8 mouse cellular contexts compared by ENCODE assay signal in the genomic region with DNA sequence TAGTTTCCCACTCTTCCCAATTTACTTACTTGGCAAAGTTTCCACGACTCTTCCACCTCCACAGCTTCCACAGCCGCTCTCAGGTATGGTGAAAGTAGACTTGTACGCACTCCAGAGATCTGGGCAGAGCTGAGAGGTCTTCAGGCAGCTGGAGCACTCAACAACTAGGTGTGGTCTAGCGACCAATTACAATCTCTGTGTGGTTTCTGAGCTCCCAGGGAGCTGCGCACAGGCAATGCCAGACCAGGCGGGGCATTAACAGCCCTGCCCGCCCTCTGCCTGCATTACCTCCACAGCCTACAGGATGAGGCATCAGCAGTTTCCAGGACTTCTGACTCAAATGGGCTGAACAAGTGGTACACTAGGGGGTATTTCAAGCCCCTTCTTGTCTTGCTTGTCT. TPM values are rescaled to one million over a fixed set of nuclear protein-coding genes. Genes with fewer than 3 reads are reported as not detected.
DNase-seq lines count a peak whose midpoint lies in the region; ATAC-seq lines count a peak whose summit lies in the region.

A gene (minus strand): TSS at position 208 of the 400 bp plus-strand sequence.

- H3K4me1 ChIP-seq in heart, embryonic 11.5 days (ENCODE audit: control insufficient read depth, insufficient read depth, low read length) = peaks cover 12% of the 10 kb centered on the region
- H3K4me1 ChIP-seq in hindbrain, embryonic 10.5 days (replicated peaks) = peaks cover 33% of the 10 kb centered on the region

- no peak within 1 kb of the TSS for H3K27ac ChIP-seq in heart, embryonic 11.5 days (ENCODE audit: low read depth, low read length)
- H3K27ac ChIP-seq in hindbrain, embryonic 10.5 days = peak within 1 kb of the TSS; percentile 92

- no peaks in the 10 kb centered on the region for H3K36me3 ChIP-seq in heart, embryonic 11.5 days (ENCODE audit: control insufficient read depth, insufficient read depth, low read length)
- H3K36me3 ChIP-seq in hindbrain, embryonic 10.5 days = peaks cover 32% of the 10 kb centered on the region

- no peaks in the 10 kb centered on the region for H3K9me3 ChIP-seq in heart, embryonic 11.5 days (replicated peaks; ENCODE audit: control insufficient read depth, low read length)
- no peaks in the 10 kb centered on the region for H3K9me3 ChIP-seq in hindbrain, embryonic 10.5 days

- H3K4me2 ChIP-seq in heart, embryonic 11.5 days = peak within 1 kb of the TSS; percentile 74

- intact Hi-C loops in heart, postnatal 36 days (cut with DNase I) = no loop called here

- ATAC-seq in heart, embryonic 11.5 days (replicated peaks; ENCODE audit: insufficient number of reproducible peaks, low FRiP score, low TSS enrichment) = no peak
- peak; percentile 53 for ATAC-seq in megakaryocyte progenitor cell, adult 5-6 weeks (replicated peaks; ENCODE audit: poor library complexity)
- ATAC-seq in CD4-positive, CD25-positive, alpha-beta regulatory T cell, adult 4 months = no peak

- no peak for DNase-seq in heart, postnatal 36 days
- DNase-seq in thymus, postnatal 4 days = peak; percentile 6
- DNase-seq in thymus, postnatal 36 days = no peak
- DNase-seq in hindbrain, embryonic 10.5 days (ENCODE audit: low spot score) = no peak
- no peak for DNase-seq in yolk sac, embryonic 10.5 days (ENCODE audit: low spot score)

- H3K27me3 ChIP-seq in heart, embryonic 11.5 days (ENCODE audit: control insufficient read depth, insufficient read depth, low read length) = no peaks in the 10 kb centered on the region
- no peaks in the 10 kb centered on the region for H3K27me3 ChIP-seq in hindbrain, embryonic 10.5 days (ENCODE audit: insufficient read depth, poor library complexity, severe bottlenecking)

- H3K9ac ChIP-seq in heart, embryonic 11.5 days (ENCODE audit: low read depth, low read length) = no peak within 1 kb of the TSS; the same call in 1 of the 2 replicates

- peak within 1 kb of the TSS; percentile 87 for H3K4me3 ChIP-seq in heart, embryonic 11.5 days (ENCODE audit: low read depth, low read length)
- peak within 1 kb of the TSS; percentile 97 for H3K4me3 ChIP-seq in hindbrain, embryonic 10.5 days

- 76% methylated on average over 7 of the region's 7 CpGs for WGBS in heart, embryonic 11.5 days (ENCODE audit: insufficient replicate concordance)
- 86% methylated on average over 7 of the region's 7 CpGs for WGBS in hindbrain, embryonic 10.5 days

RNA-seq across cellular contexts. Expression of the gene that starts here (rescaled TPM):
- polyA plus RNA-seq in heart, embryonic 11.5 days (2014; fragmentation: Nextera tagmentation; extraction: Ambion mirVana) = 0.24 and 0.25 TPM in 2 replicates
- not detected for total RNA-seq in heart, postnatal 36 days (2021)
- not detected in 2 replicates for polyA plus RNA-seq in hindbrain, embryonic 10.5 days (2016; fragmentation: Nextera tagmentation; extraction: Ambion mirVana)
- 0.17 TPM in 1 of 2 replicates, not detected in the other for total RNA-seq in megakaryocyte progenitor cell, adult 5-6 weeks (2015)
- total RNA-seq in megakaryocyte progenitor cell, adult 5-6 weeks (2017) = 0.17 TPM in 1 of 2 replicates, not detected in the other
- polyA plus RNA-seq in CD4-positive, CD25-positive, alpha-beta regulatory T cell, adult 4 months (2017; shearing (Covaris generic)) = not detected

Comparison
In these comparisons a context has a peak if more than half of its experiments do, and no peak if none do; other contexts are left out.
1. Peak in ATAC-seq in megakaryocyte progenitor cell, adult 5-6 weeks; RNA of the gene not detected or under 1 TPM.